Mouse (Mus musculus) cerebellum, adult 18-20 months (tissue): ENCODE data around the gene 4930467E23Rik.

Experiments
- DNase-seq, 2 experiments: peaks; one replicate each; pipeline ENCODE4 v3.0.0; 2021

Gene 4930467E23Rik

DNA sequence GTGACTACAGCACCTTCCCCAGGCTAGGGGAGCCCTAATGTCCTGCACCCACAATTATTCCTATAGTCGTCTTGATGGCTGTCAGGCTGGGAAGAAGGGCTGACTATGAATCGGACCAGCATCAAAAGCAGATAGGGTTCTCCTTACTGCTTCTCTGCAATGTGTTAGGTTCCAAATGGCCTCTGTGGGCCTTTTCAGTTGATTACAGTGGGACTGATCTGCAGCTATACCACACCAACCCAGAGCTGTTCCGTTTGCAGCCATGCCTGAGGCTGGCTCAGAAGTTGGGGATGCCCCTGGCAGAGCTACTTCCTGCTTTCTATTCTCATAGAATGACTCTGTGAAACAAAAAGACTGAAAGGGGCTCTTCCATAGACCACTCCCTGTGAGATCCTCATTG, 53.4 kb downstream of the 4930467E23Rik start:
- DNase-seq, result peak; percentile 5 to 33

- peak; percentile 7 to 30 for DNase-seq
Observed at GRCm38 (mm10) chr8:19783860-19784259, 54.5 kb downstream of the 4930467E23Rik start.

- peak; percentile 99 to 100 for DNase-seq
Observed at GRCm38 (mm10) chr8:19784554-19785364, 55.4 kb downstream of the 4930467E23Rik start.

DNA sequence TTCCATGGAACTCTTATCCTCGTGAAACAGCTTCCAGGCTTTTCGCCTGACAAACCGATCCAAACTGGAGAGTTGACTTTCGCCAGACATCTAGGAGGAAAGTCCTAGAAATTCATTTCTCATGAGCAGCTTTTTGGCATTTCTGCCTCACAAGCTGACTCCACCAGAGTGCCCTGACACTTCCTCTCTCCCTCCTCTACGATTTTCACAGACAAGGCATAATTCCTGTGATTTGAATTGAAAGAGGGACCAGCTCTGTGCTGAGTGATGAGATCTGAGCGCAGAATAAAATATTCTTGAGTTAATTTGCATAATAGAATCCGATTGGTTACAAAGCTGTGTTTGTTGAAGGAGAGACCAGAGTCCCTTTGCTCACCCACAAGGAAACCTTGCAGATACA, 63.3 kb downstream of the 4930467E23Rik start:
- DNase-seq, result peak in 1 of 2 experiments; percentile 11
